Mouse (Mus musculus): Measurements from ENCODE around the gene Tagln. TPM values are rescaled to one million over a fixed set of nuclear protein-coding genes. Genes with fewer than 3 reads are reported as not detected.

Gene Tagln
- total and polyA plus RNA-seq, 3 experiments: 0.42 to 1.1 TPM; not detected in 1

DNA sequence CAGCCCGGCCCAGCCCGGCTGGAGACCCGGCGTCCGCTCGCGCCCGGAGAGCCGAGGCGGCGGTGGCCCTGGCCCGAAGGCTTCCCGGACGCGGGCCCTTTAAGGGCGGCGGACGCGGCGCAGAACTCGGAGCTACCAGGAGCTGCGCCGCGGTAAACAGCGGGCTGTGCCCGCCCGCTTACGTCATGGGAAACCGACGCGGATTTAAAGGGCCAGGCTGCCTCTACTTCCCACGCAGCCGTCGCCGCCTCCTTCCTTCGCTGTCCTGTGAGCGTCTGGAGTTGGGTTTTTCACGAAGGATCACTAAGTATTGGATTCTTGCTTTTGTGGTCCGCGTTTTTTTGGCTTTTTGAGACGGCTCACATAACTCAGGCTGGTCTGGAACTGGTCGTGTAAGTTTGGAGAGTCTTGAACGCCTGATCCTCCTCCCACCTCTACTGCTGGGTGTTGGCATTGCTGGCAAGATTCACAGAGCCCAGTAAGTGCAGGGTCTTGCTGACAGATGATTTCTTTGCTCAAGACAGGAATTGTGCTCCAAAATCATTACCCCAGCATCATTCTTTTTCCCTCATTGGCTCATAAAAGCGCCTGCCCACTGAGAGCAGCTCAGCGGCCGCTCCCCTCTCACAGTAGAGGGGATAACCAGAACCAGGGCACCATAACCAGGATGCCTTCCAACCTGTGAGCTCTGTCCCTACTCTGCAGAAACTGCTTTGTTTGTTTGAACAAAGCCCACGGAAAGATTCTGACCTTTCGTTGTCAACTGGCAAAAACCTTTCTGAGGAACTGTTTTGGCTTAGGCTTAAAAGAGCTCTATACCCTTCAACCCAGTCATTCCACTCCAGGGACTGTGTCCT is 19.5 kb upstream of the Tagln start, which contains the start of gene Sidt2 (continued):
- TF ChIP-seq UBTF (IDR thresholded peaks at IDR 0.05; ENCODE audit: borderline replicate concordance, insufficient read depth, low read depth, low read length) (no peak), SMC3 (IDR thresholded peaks at IDR 0.05; ENCODE audit: low read depth, low read length) (no peak), POLR2A (IDR thresholded peaks at IDR 0.05; ENCODE audit: control insufficient read depth in 1 of 2, insufficient read depth in 1 of 2, low read depth in 1 of 2, low read length in 2 of 2, poor library complexity in 1 of 2) (peak in 1 of 2 experiments; percentile 54; a peak in 1 of 4 replicates), TAL1 (IDR thresholded peaks at IDR 0.05; ENCODE audit: low read length) (no peak), ZMIZ1 (IDR thresholded peaks at IDR 0.05; ENCODE audit: low read depth, low read length) (0 out of 2 replicates have a peak, but pooled peaks have one; percentile 7)

DNA sequence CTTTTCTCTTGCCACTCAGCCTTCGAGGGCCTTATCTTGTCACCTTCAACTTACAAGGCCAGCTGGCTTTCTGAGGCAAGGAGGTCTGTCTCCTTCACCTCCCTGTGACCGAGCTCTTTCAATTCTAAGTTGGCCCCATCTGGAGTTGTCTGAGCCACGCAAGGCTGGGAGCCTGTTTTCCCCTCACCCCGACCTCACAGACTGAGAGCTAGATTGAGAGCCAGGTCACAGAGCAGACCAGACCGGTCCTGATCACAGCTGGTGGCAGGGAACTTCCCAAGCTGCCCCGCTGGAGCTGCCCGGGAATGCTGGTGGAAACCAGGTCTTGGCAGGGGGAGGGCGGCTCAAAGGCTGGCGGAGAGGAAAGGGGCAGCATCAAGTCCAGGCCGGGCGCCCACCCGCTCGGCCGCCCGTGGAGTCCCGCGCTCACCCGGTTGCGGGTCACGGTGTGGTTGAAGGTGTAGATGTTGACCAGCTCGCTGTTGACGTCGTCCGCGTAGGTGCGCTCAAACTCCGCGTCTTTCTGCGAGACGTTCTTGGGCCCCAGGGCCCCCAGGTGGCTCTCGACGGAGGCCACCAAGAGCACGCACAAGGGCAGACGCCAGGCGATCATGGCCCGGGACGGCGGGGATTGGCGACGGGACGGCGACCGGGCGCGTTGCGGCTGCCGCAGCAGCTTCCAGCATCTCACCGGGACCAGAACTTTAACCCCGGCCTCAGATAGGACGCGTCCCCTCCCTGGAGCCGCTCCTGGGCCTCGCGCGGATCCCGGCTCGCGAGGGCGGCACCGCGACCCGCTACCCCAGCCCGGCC is 18.6 kb upstream of the Tagln start:
- DNase-seq (ENCODE audit: low read depth, low spot score): peak; percentile 70
- no peaks in the 10 kb centered on the region for H3K9me3 ChIP-seq (replicated peaks; ENCODE audit: insufficient read depth, low read length)
- peaks cover 12% of the 10 kb centered on the region for H3K79me2 ChIP-seq (ENCODE audit: control insufficient read depth, insufficient read depth, low read length, poor library complexity)
- TF ChIP-seq NELFE (IDR thresholded peaks at IDR 0.05; ENCODE audit: low read depth, low read length): 0 out of 2 replicates have a peak, but pooled peaks have one; percentile 7
- peak in 1 of 2 experiments; percentile 67; a peak in 1 of 4 replicates for TF ChIP-seq POLR2A (IDR thresholded peaks at IDR 0.05; ENCODE audit: control insufficient read depth in 1 of 2, insufficient read depth in 1 of 2, low read depth in 1 of 2, low read length in 2 of 2, poor library complexity in 1 of 2)
- TF ChIP-seq ZKSCAN1 (IDR thresholded peaks at IDR 0.05; ENCODE audit: low read depth, low read length): no peak
- no peak for TF ChIP-seq MAX (IDR thresholded peaks at IDR 0.05; ENCODE audit: low read length)
- TF ChIP-seq ETS1 (IDR thresholded peaks at IDR 0.05; ENCODE audit: low read depth, low read length): 0 out of 2 replicates have a peak, but pooled peaks have one; percentile 38
- TF ChIP-seq TBP (IDR thresholded peaks at IDR 0.05; ENCODE audit: low read depth, low read length): 0 out of 2 replicates have a peak, but pooled peaks have one; percentile 24
- TF ChIP-seq SIN3A (IDR thresholded peaks at IDR 0.05; ENCODE audit: low read length): peak; percentile 50; the same call in 1 of the 2 replicates
- no peak for TF ChIP-seq MAFK (IDR thresholded peaks at IDR 0.05; ENCODE audit: borderline replicate concordance, low read depth, low read length)
- TF ChIP-seq ELF1 (IDR thresholded peaks at IDR 0.05; ENCODE audit: low read depth, low read length): no peak
- peaks cover 0 to 4% of the 10 kb centered on the region in 2 experiments; a peak in 1 of 4 replicates for H3K36me3 ChIP-seq (ENCODE audit: control insufficient read depth in 1 of 2, insufficient read depth in 2 of 2, low read length in 2 of 2)
- peaks cover 2 to 11% of the 10 kb centered on the region in 2 experiments; a peak in 2 of 4 replicates for H3K4me1 ChIP-seq (ENCODE audit: control insufficient read depth in 1 of 2, insufficient read depth in 2 of 2, low read length in 2 of 2)
- peak overlapping the region; percentile 28 for H3K27ac ChIP-seq (ENCODE audit: control insufficient read depth, low read depth, low read length)
- peak overlapping the region; percentile 84 to 87 for H3K4me3 ChIP-seq (ENCODE audit: control insufficient read depth in 1 of 2, insufficient read depth in 1 of 2, low read depth in 2 of 2, low read length in 2 of 2)
- no peaks in the 10 kb centered on the region for H3K27me3 ChIP-seq (ENCODE audit: control insufficient read depth in 1 of 2, insufficient read depth in 2 of 2, low read length in 2 of 2)
- H3K9ac ChIP-seq (ENCODE audit: control insufficient read depth, low read depth, low read length, poor library complexity, severe bottlenecking): peak overlapping the region; percentile 81
